In the genomic region with DNA sequence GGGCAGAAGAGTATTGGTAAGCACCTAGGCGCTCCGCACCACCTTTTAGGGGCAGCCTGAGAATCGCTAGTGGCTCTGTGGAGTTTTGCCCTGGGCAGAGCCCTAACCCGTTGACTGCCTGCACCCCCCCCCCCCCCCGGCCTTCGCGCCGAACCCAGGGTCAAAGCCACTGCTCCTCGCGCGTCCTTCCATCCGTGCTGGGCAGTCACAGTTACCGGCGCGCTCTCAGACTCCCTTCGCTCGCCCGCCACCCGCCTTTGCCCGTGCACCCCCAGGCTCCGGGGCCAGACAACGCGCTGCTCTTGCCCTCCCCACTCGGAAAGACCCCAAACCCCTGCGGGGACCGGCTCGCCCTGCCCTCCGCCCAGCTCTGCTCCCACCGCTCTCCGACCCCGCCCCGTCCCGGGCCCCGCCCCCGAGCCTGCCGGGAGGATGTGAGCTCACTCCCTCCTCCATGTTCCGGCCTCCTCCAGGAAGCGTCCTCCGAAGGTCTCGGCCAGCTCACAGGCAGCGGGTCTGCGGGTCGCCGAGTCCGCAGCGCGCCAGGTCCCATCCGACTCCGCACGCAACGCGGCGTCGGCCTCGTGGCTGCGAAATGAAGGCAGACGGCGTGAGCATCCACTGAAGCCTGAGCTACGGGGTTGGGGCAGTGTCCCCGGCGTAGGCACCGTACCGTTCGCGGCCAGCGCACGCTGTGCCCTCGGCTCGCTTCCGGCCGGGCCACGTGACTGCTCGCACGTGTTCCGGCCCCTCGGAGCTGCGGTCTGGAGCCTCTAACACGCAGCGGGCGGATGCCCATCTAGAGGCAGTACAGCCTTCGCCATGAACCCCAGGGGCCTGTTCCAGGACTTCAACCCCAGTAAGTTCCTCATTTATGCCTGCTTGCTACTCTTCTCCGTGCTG, we compare ENCODE assay signal across 8 mouse cellular contexts. TPM values are rescaled to one million over a fixed set of nuclear protein-coding genes. Genes with fewer than 3 reads are reported as not detected.
A peak's percentile ranks its signal among the peaks of the same experiment; 100 is the strongest.
DNase-seq lines count a peak whose midpoint lies in the region; ATAC-seq and TF ChIP-seq lines count a peak whose summit lies in the region.

Tmem185b (plus strand) TSS at position 472 of the 903 bp plus-strand sequence.

- ATAC-seq in hindbrain, embryonic 16.5 days, result peak; percentile 97

- peak within 1 kb of the TSS; percentile 93 for H3K4me2 ChIP-seq in hindbrain, embryonic 16.5 days (ENCODE audit: low read length)

- peak within 1 kb of the TSS; percentile 97 for H3K4me3 ChIP-seq in gastrocnemius, adult 2 months
- peak within 1 kb of the TSS; percentile 71 for H3K4me3 ChIP-seq in hindbrain, embryonic 16.5 days (ENCODE audit: low read length)

- no peaks in the 10 kb centered on the region for H3K27me3 ChIP-seq in hindbrain, embryonic 16.5 days (replicated peaks; ENCODE audit: control insufficient read depth, insufficient read depth, low read length)

- DNase-seq in T-cell, adult 2 months (ENCODE audit: low spot score), result peak; percentile 84
- DNase-seq in cerebellum, postnatal 25 days, result peak; percentile 94 to 95
- peak; percentile 95 for DNase-seq in gastrocnemius, adult 2 months
- peak; percentile 81 to 89 for DNase-seq in left cerebral cortex, adult 18-20 months (ENCODE audit: low spot score in 2 of 2)
- DNase-seq in lung, postnatal 4 days, result peak; percentile 95 to 96
- peak; percentile 95 for DNase-seq in retina, postnatal 1 day
- DNase-seq in thymus, postnatal 4 days, result peak; percentile 97

- peaks cover 13% of the 10 kb centered on the region for H3K36me3 ChIP-seq in hindbrain, embryonic 16.5 days (ENCODE audit: control insufficient read depth, insufficient read depth, low read length)

- H3K27ac ChIP-seq in gastrocnemius, adult 2 months, result peak within 1 kb of the TSS; percentile 96
- H3K27ac ChIP-seq in hindbrain, embryonic 16.5 days (ENCODE audit: low read depth, low read length), result peak within 1 kb of the TSS; percentile 85

- under 1% methylated on average over 68 of the region's 82 CpGs for WGBS in hindbrain, embryonic 16.5 days

- intact Hi-C loops in gastrocnemius, adult 2 months (cut with DNase I), result loop anchor here (5.0 kb wide), 1 partner anchor 34 kb away; no protein-coding TSS in a partner anchor

- H3K9ac ChIP-seq in hindbrain, embryonic 16.5 days (ENCODE audit: low read depth, low read length), result peak within 1 kb of the TSS; percentile 85

- TF ChIP-seq CTCF in gastrocnemius, adult 2 months (IDR thresholded peaks at IDR 0.05), result no peak

- H3K9me3 ChIP-seq in hindbrain, embryonic 16.5 days (ENCODE audit: control insufficient read depth, low read length), result no peaks in the 10 kb centered on the region

- peaks cover 19% of the 10 kb centered on the region for H3K4me1 ChIP-seq in hindbrain, embryonic 16.5 days (ENCODE audit: control insufficient read depth, insufficient read depth, low read depth, low read length)

RNA-seq across cellular contexts. Expression of gene Tmem185b, which starts in this region (rescaled TPM):
- 1 to 10 TPM; 3.4 to 5.9 TPM for total RNA-seq in gastrocnemius, adult 2 months (2021)
- 17.3 and 18.2 TPM in 2 replicates for polyA plus RNA-seq in hindbrain, embryonic 16.5 days (2015; fragmentation: Nextera tagmentation; extraction: Ambion mirVana)
- total RNA-seq in left cerebral cortex, adult 18-20 months (2021), result 10 to 100 TPM; 15.6 to 18.2 TPM

Comparison
In these comparisons a context has a peak if more than half of its experiments do, and no peak if none do; other contexts are left out.
1. Peak in every context shown above with its lines: DNase-seq, ATAC-seq, H3K4me3 ChIP-seq and H3K27ac ChIP-seq.